Mouse (Mus musculus) neural tube, embryonic 11.5 days (tissue): ENCODE results near the gene Gdpgp1. TPM values are rescaled to one million over a fixed set of nuclear protein-coding genes. Genes with fewer than 3 reads are reported as not detected.

Experiments used
- ATAC-seq: fragments of 200-750 bp; cut with Nextera tagmentation; 2 replicates; pipeline ENCODE4 v1.8.0; 2017; ENCODE audit warnings: moderate number of reproducible peaks, mild to moderate bottlenecking, moderate TSS enrichment, moderate library complexity; ENCODE audit not compliant: insufficient read depth, low FRiP score, low TSS enrichment
- DNase-seq: peaks from one replicate; pipeline ENCODE4 v3.0.0-alpha.2; 2015; ENCODE audit warnings: low spot score
- H3K27ac ChIP-seq: fragments of 300-500 bp; sonication (generic); 2 replicates; pipeline ENCODE4 v1.5.1; 2014; ENCODE audit warnings: low read depth, mild to moderate bottlenecking, low read length
- H3K27me3 ChIP-seq: fragments of 300-500 bp; sonication (generic); 2 replicates; pipeline ENCODE4 v1.6.1; 2014; ENCODE audit warnings: mild to moderate bottlenecking, low read length, mixed read lengths; ENCODE audit not compliant: control insufficient read depth, insufficient read depth
- H3K36me3 ChIP-seq: fragments of 300-500 bp; sonication (generic); 2 replicates; pipeline ENCODE4 v1.6.1; 2014; ENCODE audit warnings: mild to moderate bottlenecking, low read length, moderate library complexity, mixed read lengths; ENCODE audit not compliant: control insufficient read depth, insufficient read depth
- H3K4me1 ChIP-seq: fragments of 300-500 bp; sonication (generic); 2 replicates; pipeline ENCODE4 v1.6.1; 2014; ENCODE audit warnings: low read length, mixed read lengths; ENCODE audit not compliant: control insufficient read depth, insufficient read depth
- H3K4me2 ChIP-seq: fragments of 300-500 bp; sonication (generic); 2 replicates; pipeline ENCODE4 v1.6.1; 2014; ENCODE audit warnings: low read depth, mild to moderate bottlenecking, moderate library complexity
- H3K4me3 ChIP-seq: fragments of 300-500 bp; sonication (generic); 2 replicates; pipeline ENCODE4 v1.5.1; 2014; ENCODE audit warnings: low read depth, low read length
- H3K9ac ChIP-seq: fragments of 300-500 bp; sonication (generic); 2 replicates; pipeline ENCODE4 v1.6.1; 2014; ENCODE audit warnings: mild to moderate bottlenecking, low read length
- H3K9me3 ChIP-seq: fragments of 300-500 bp; sonication (generic); 2 replicates; pipeline ENCODE4 v1.6.1; 2016; ENCODE audit warnings: low read length; ENCODE audit not compliant: control insufficient read depth
- WGBS: fragments of 180-500 bp; shearing (Covaris S2); extraction: QIAGEN DNeasy Blood & Tissue Kit; methylation state at CpG from one replicate; pipeline ENCODE4 v1.1.7; 2014; 5-methylcytosine and 5-hydroxymethylcytosine counted together
- polyA plus RNA-seq: library from polyadenylated mRNA; unstranded; fragments of >200 nt; fragmentation: Nextera tagmentation; extraction: Ambion mirVana; gene quantifications from 2 replicates; pipeline ENCODE4 v1.2.1, GENCODE M21; 2014

The Gdpgp1 gene
- polyA plus RNA-seq, 1 experiment from 2014 or later = 4.9 TPM

- no peak overlapping the region for H3K9ac ChIP-seq
- no peaks in the 10 kb centered on the region for H3K9me3 ChIP-seq
- ATAC-seq (no peak), DNase-seq (no peak)
- H3K4me3 ChIP-seq = no peak overlapping the region
- 84% methylated on average over 7 of the region's 7 CpGs for WGBS
- H3K36me3 ChIP-seq = no peaks in the 10 kb centered on the region
- H3K4me2 ChIP-seq = no peak overlapping the region
- H3K4me1 ChIP-seq = no peaks in the 10 kb centered on the region
- H3K27ac ChIP-seq = no peak overlapping the region
- H3K27me3 ChIP-seq = no peaks in the 10 kb centered on the region; the same call in 1 of the 2 replicates
Measured at GRCm38 (mm10) chr7:80252437-80252836, 19.8 kb downstream of the Gdpgp1 start.

- H3K4me2 ChIP-seq = no peak overlapping the region
- ATAC-seq (no peak), DNase-seq (no peak)
- no peaks in the 10 kb centered on the region; the same call in 1 of the 2 replicates for H3K27me3 ChIP-seq
- H3K9me3 ChIP-seq = no peaks in the 10 kb centered on the region
- H3K4me3 ChIP-seq = no peak overlapping the region
- H3K9ac ChIP-seq = no peak overlapping the region
- no peaks in the 10 kb centered on the region for H3K36me3 ChIP-seq
- WGBS = 86% methylated on average over 11 of the region's 11 CpGs
- no peaks in the 10 kb centered on the region for H3K4me1 ChIP-seq
- H3K27ac ChIP-seq = no peak overlapping the region
Measured at GRCm38 (mm10) chr7:80252886-80253285, 20.2 kb downstream of the Gdpgp1 start.

GRCm38 (mm10) chr7:80255981-80256380 is 23.3 kb downstream of the Gdpgp1 start:
- no peaks in the 10 kb centered on the region for H3K9me3 ChIP-seq
- no peak overlapping the region for H3K9ac ChIP-seq
- H3K27ac ChIP-seq = no peak overlapping the region
- H3K27me3 ChIP-seq = no peaks in the 10 kb centered on the region; the same call in 1 of the 2 replicates
- H3K4me1 ChIP-seq = no peaks in the 10 kb centered on the region
- DNase-seq = no peak
- 81% methylated on average over 2 of the region's 2 CpGs for WGBS
- ATAC-seq = no peak
- H3K4me2 ChIP-seq = no peak overlapping the region
- H3K36me3 ChIP-seq = no peaks in the 10 kb centered on the region
- no peak overlapping the region for H3K4me3 ChIP-seq

- DNase-seq (no peak), ATAC-seq (no peak)
- WGBS = 69% methylated on average over 2 of the region's 2 CpGs
- Histone ChIP-seq H3K36me3 (no peaks in the 10 kb centered on the region), H3K4me1 (peaks cover 7% of the 10 kb centered on the region), H3K9me3 (no peaks in the 10 kb centered on the region), H3K4me2 (no peak overlapping the region), H3K27ac (no peak overlapping the region), H3K9ac (no peak overlapping the region), H3K27me3 (no peaks in the 10 kb centered on the region; the same call in 1 of the 2 replicates), H3K4me3 (no peak overlapping the region)
Measured at GRCm38 (mm10) chr7:80257706-80258105, 25.0 kb downstream of the Gdpgp1 start.

GRCm38 (mm10) chr7:80260625-80261371 is 28.1 kb downstream of the Gdpgp1 start, which contains the start of gene Ngrn:
Gene Ngrn (plus strand): TSS chr7:80261215.
- Histone ChIP-seq H3K9me3 (no peaks in the 10 kb centered on the region), H3K27me3 (no peaks in the 10 kb centered on the region; the same call in 1 of the 2 replicates), H3K4me1 (peaks cover 7% of the 10 kb centered on the region), H3K4me2 (peak within 1 kb of the TSS; percentile 85), H3K36me3 (0 out of 2 replicates have a peak, but pooled peaks cover 4% of the 10 kb centered on the region), H3K4me3 (peak within 1 kb of the TSS; percentile 91), H3K27ac (0 out of 2 replicates have a peak within 1 kb of the TSS, but pooled peaks have one; percentile 34), H3K9ac (peak within 1 kb of the TSS; percentile 90)
- 27% methylated on average over 40 of the region's 40 CpGs for WGBS
- ATAC-seq = peak; percentile 88
- DNase-seq = peak; percentile 89

GRCm38 (mm10) chr7:80261372-80261990 is 28.8 kb downstream of the Gdpgp1 start:
- under 1% methylated on average over 32 of the region's 32 CpGs for WGBS
- Histone ChIP-seq H3K9ac (peak overlapping the region; percentile 90), H3K4me1 (peaks cover 7% of the 10 kb centered on the region), H3K36me3 (peaks cover 4% of the 10 kb centered on the region; the same call in 1 of the 2 replicates), H3K4me3 (peak overlapping the region; percentile 91), H3K9me3 (no peaks in the 10 kb centered on the region), H3K27ac (0 out of 2 replicates have a peak overlapping the region, but pooled peaks have one; percentile 34), H3K27me3 (no peaks in the 10 kb centered on the region; the same call in 1 of the 2 replicates), H3K4me2 (peak overlapping the region; percentile 85)
- DNase-seq = no peak
- peak; percentile 38; the same call in 1 of the 2 replicates for ATAC-seq

- no peak overlapping the region for H3K4me2 ChIP-seq
- peaks cover 11% of the 10 kb centered on the region for H3K4me1 ChIP-seq
- 94% methylated on average over 12 of the region's 12 CpGs for WGBS
- no peaks in the 10 kb centered on the region for H3K9me3 ChIP-seq
- no peak overlapping the region for H3K9ac ChIP-seq
- no peak for DNase-seq
- no peaks in the 10 kb centered on the region for H3K27me3 ChIP-seq
- ATAC-seq = no peak
- no peak overlapping the region for H3K4me3 ChIP-seq
- H3K27ac ChIP-seq = no peak overlapping the region
- H3K36me3 ChIP-seq = peaks cover 8% of the 10 kb centered on the region
Measured at GRCm38 (mm10) chr7:80264606-80265005, 31.9 kb downstream of the Gdpgp1 start.

GRCm38 (mm10) chr7:80267764-80268163 is 35.1 kb downstream of the Gdpgp1 start:
- ATAC-seq = no peak
- peaks cover 8% of the 10 kb centered on the region for H3K36me3 ChIP-seq
- 68% methylated on average over 1 of the region's 1 CpGs for WGBS

More at GRCm38 (mm10) chr7:80267764-80268163, 35.1 kb downstream of the Gdpgp1 start:
- Histone ChIP-seq H3K4me3 (no peak overlapping the region), H3K27ac (no peak overlapping the region), H3K4me2 (no peak overlapping the region), H3K27me3 (no peaks in the 10 kb centered on the region), H3K4me1 (peaks cover 13% of the 10 kb centered on the region), H3K9ac (no peak overlapping the region), H3K9me3 (no peaks in the 10 kb centered on the region)
- DNase-seq = no peak
